Mouse (Mus musculus) neural tube, embryonic 13.5 days (tissue): ENCODE data around the gene Ccr6. TPM values are rescaled to one million over a fixed set of nuclear protein-coding genes. Genes with fewer than 3 reads are reported as not detected.

Experiments used
- polyA plus RNA-seq: library from polyadenylated mRNA; unstranded; fragments of >200 nt; fragmentation: Nextera tagmentation; extraction: Ambion mirVana; gene quantifications from 2 replicates; pipeline ENCODE4 v1.2.1, GENCODE M21; 2015

The Ccr6 gene
- polyA plus RNA-seq, 1 experiment from 2014 or later = not detected

Other genes with a start within 250 kb of the Ccr6 start
- gene Gm49673, start 88.3 kb upstream of the Ccr6 start, polyA plus RNA-seq = 0.23 and 0.28 TPM in 2 replicates
- 13.1 and 13.7 TPM in 2 replicates for gene Rnaset2a, start 87.9 kb upstream of the Ccr6 start, polyA plus RNA-seq
- 28.4 and 30.4 TPM in 2 replicates for gene Fgfr1op, start 70.5 kb upstream of the Ccr6 start, polyA plus RNA-seq
- 290 and 317 TPM in 2 replicates for gene Mpc1, start 46.9 kb downstream of the Ccr6 start, polyA plus RNA-seq
- 149 and 165 TPM in 2 replicates for gene Sft2d1, start 75.1 kb downstream of the Ccr6 start, polyA plus RNA-seq
- gene Prr18, start 101.4 kb downstream of the Ccr6 start, polyA plus RNA-seq = 9.8 TPM in 2 replicates
- 0.47 and 0.62 TPM in 2 replicates for gene T2, start 119.9 kb downstream of the Ccr6 start, polyA plus RNA-seq
- gene T, start 198.4 kb downstream of the Ccr6 start, polyA plus RNA-seq = 0.47 and 1.4 TPM in 2 replicates